Mouse (Mus musculus): ENCODE measurements around the gene Ugt1a6a. TPM values are rescaled to one million over a fixed set of nuclear protein-coding genes. Genes with fewer than 3 reads are reported as not detected.
"Not testable (repeated sequence)": the region's sequence is repeated elsewhere in the genome, so short reads cannot be mapped to it uniquely, and the experiment has no call there.

Gene Ugt1a6a
- total RNA-seq, 2 experiments from 2014 or later = 3.8 to 5.7 TPM

GRCm38 (mm10) chr1:88224029-88224776 lies 89.6 kb downstream of the Ugt1a6a start:
- intact Hi-C loops (cut with DNase I) = no loop called here
- DNase-seq = peak; percentile 5 to 19

GRCm38 (mm10) chr1:88225301-88225700 lies 90.7 kb downstream of the Ugt1a6a start:
- intact Hi-C loops (cut with DNase I) = not testable (repeated sequence)

GRCm38 (mm10) chr1:88225741-88226140 lies 91.1 kb downstream of the Ugt1a6a start:
- intact Hi-C loops (cut with DNase I) = no loop called here
- DNase-seq = no peak

More at GRCm38 (mm10) chr1:88225301-88225700, 90.7 kb downstream of the Ugt1a6a start:
- DNase-seq = not testable (repeated sequence)

GRCm38 (mm10) chr1:88226670-88227379 lies 92.2 kb downstream of the Ugt1a6a start, which contains the start of gene Mroh2a:
TSS of gene Mroh2a (plus strand) at chr1:88226986.
- DNase-seq = peak; percentile 9 to 36
- intact Hi-C loops (cut with DNase I) = no loop called here

- intact Hi-C loops (cut with DNase I) = no loop called here
- DNase-seq = peak; percentile 1 to 8
These were observed 92.9 kb downstream of the Ugt1a6a start for GRCm38 (mm10) chr1:88227482-88227881.

- peak; percentile 6 to 18 for DNase-seq
- intact Hi-C loops (cut with DNase I) = no loop called here
These were observed 93.5 kb downstream of the Ugt1a6a start for GRCm38 (mm10) chr1:88228121-88228520.

GRCm38 (mm10) chr1:88229566-88229965 lies 95.0 kb downstream of the Ugt1a6a start:
- intact Hi-C loops (cut with DNase I) = no loop called here
- peak in 1 of 2 experiments; percentile 3 for DNase-seq

GRCm38 (mm10) chr1:88229986-88230385 lies 95.4 kb downstream of the Ugt1a6a start:
- DNase-seq = no peak
- intact Hi-C loops (cut with DNase I) = no loop called here

GRCm38 (mm10) chr1:88230421-88230820 lies 95.8 kb downstream of the Ugt1a6a start:
- intact Hi-C loops (cut with DNase I) = no loop called here

GRCm38 (mm10) chr1:88230981-88231802 lies 96.6 kb downstream of the Ugt1a6a start:
- intact Hi-C loops (cut with DNase I) = no loop called here
- DNase-seq = no peak

More at GRCm38 (mm10) chr1:88230421-88230820, 95.8 kb downstream of the Ugt1a6a start:
- no peak for DNase-seq

GRCm38 (mm10) chr1:88231803-88232499 lies 97.3 kb downstream of the Ugt1a6a start:
- intact Hi-C loops (cut with DNase I) = no loop called here
- DNase-seq = no peak

GRCm38 (mm10) chr1:88232664-88233380 lies 98.2 kb downstream of the Ugt1a6a start:
- intact Hi-C loops (cut with DNase I) = no loop called here
- no peak for DNase-seq

GRCm38 (mm10) chr1:88233421-88234247 lies 99.0 kb downstream of the Ugt1a6a start:
- intact Hi-C loops (cut with DNase I) = no loop called here
- no peak for DNase-seq

GRCm38 (mm10) chr1:88234248-88234610 lies 99.6 kb downstream of the Ugt1a6a start:
- intact Hi-C loops (cut with DNase I) = no loop called here
- DNase-seq = no peak

- intact Hi-C loops (cut with DNase I) = no loop called here
- DNase-seq = no peak
These were observed 100.0 kb downstream of the Ugt1a6a start for GRCm38 (mm10) chr1:88234646-88235045.

- intact Hi-C loops (cut with DNase I) = no loop called here
- no peak for DNase-seq
These were observed 100.7 kb downstream of the Ugt1a6a start for GRCm38 (mm10) chr1:88235046-88235893.

- no peak for DNase-seq
- intact Hi-C loops (cut with DNase I) = no loop called here
These were observed 101.3 kb downstream of the Ugt1a6a start for GRCm38 (mm10) chr1:88235894-88236415.

GRCm38 (mm10) chr1:88237311-88237710 lies 102.7 kb downstream of the Ugt1a6a start:
- intact Hi-C loops (cut with DNase I) = no loop called here
- no peak for DNase-seq
